Mouse (Mus musculus): ENCODE data around the gene Myct1. TPM values are rescaled to one million over a fixed set of nuclear protein-coding genes. Genes with fewer than 3 reads are reported as not detected.

Gene Myct1
- under 1 TPM in 1 of 2 experiments, not detected in 1; 0.27 TPM for total RNA-seq (2023)

GRCm38 (mm10) chr10:5593464-5593863 lies at the start of gene Myct1:
Myct1 (plus strand) TSS chr10:5593775.

GRCm38 (mm10) chr10:5551382-5551781 lies 42.2 kb upstream of the Myct1 start, which contains the start of gene Syne1:
Syne1 (minus strand) TSS chr10:5551482.

GRCm38 (mm10) chr10:5639112-5639511 lies 45.5 kb downstream of the Myct1 start, which contains the start of gene Vip:
Vip (plus strand) TSS chr10:5639218.

Other genes starting within 250 kb of the Myct1 start
- 100 to 1,000 TPM; 135 to 146 TPM for gene Syne1, start 42.3 kb upstream of the Myct1 start, total RNA-seq (2023)
- not detected for gene Vip, start 45.4 kb downstream of the Myct1 start, total RNA-seq (2023)
- gene Fbxo5, start 211.8 kb downstream of the Myct1 start, total RNA-seq (2023), result 10 to 100 TPM; 10.4 to 13.3 TPM
- gene Mtrf1l, start 230.1 kb downstream of the Myct1 start, total RNA-seq (2023), result 10 to 100 TPM; 25.8 to 27.8 TPM